Mouse (Mus musculus) lung, postnatal 36 days (tissue): Measurements from ENCODE around the gene Rit1.
"Not testable (repeated sequence)": the region's sequence is repeated elsewhere in the genome, so short reads cannot be mapped to it uniquely, and the experiment has no call there.

Experiments
- DNase-seq: peaks from one replicate; pipeline ENCODE4 v3.0.0; 2022; ENCODE audit warnings: mixed read lengths

Gene Rit1

GRCm38 (mm10) chr3:88716399-88717197, at the start of gene Rit1:
Gene Rit1 (plus strand): TSS chr3:88716838.
- peak; percentile 93 for DNase-seq

GRCm38 (mm10) chr3:88677399-88677798, 39.2 kb upstream of the Rit1 start:
- peak; percentile 89 for DNase-seq

- no peak for DNase-seq
Observed at GRCm38 (mm10) chr3:88683814-88684213, 32.8 kb upstream of the Rit1 start.

GRCm38 (mm10) chr3:88684236-88684979, 32.2 kb upstream of the Rit1 start:
- no peak for DNase-seq

GRCm38 (mm10) chr3:88684980-88685941, 31.4 kb upstream of the Rit1 start, which contains the start of gene Khdc4:
Gene Khdc4 (plus strand): TSS chr3:88685803.
- DNase-seq = peak; percentile 98

GRCm38 (mm10) chr3:88685958-88686451, 30.6 kb upstream of the Rit1 start:
- peak; percentile 53 for DNase-seq

GRCm38 (mm10) chr3:88686734-88687611, 29.7 kb upstream of the Rit1 start:
- DNase-seq = no peak

- DNase-seq = no peak
Observed at GRCm38 (mm10) chr3:88689079-88689478, 27.6 kb upstream of the Rit1 start.

- no peak for DNase-seq
Observed at GRCm38 (mm10) chr3:88695545-88695944, 21.1 kb upstream of the Rit1 start.

- DNase-seq = no peak
Observed at GRCm38 (mm10) chr3:88698051-88698450, 18.6 kb upstream of the Rit1 start.

- DNase-seq = no peak
Observed at GRCm38 (mm10) chr3:88698834-88699233, 17.8 kb upstream of the Rit1 start.

GRCm38 (mm10) chr3:88700247-88700646, 16.4 kb upstream of the Rit1 start:
- DNase-seq = no peak

- no peak for DNase-seq
Observed at GRCm38 (mm10) chr3:88701222-88701621, 15.4 kb upstream of the Rit1 start.

- DNase-seq = no peak
Observed at GRCm38 (mm10) chr3:88713709-88714108, 2.9 kb upstream of the Rit1 start.

GRCm38 (mm10) chr3:88714725-88715124, 1.9 kb upstream of the Rit1 start:
- no peak for DNase-seq

- not testable (repeated sequence) for DNase-seq
Observed at GRCm38 (mm10) chr3:88715716-88716115, 922 bp upstream of the Rit1 start.

GRCm38 (mm10) chr3:88717198-88717798, 660 bp downstream of the Rit1 start:
- DNase-seq = peak; percentile 42

GRCm38 (mm10) chr3:88717831-88718230, 1.2 kb downstream of the Rit1 start:
- peak; percentile 37 for DNase-seq

GRCm38 (mm10) chr3:88719098-88719497, 2.5 kb downstream of the Rit1 start:
- peak; percentile 81 for DNase-seq

- DNase-seq = no peak
Observed at GRCm38 (mm10) chr3:88736556-88736955, 19.9 kb downstream of the Rit1 start.

GRCm38 (mm10) chr3:88738641-88739040, 22.0 kb downstream of the Rit1 start:
- peak; percentile 86 for DNase-seq
